Comparison of ENCODE assay signal across 19 mouse cellular contexts in genomic region chr14:26583645-26584044, GRCm38 (mm10). TPM values are rescaled to one million over a fixed set of nuclear protein-coding genes. Genes with fewer than 3 reads are reported as not detected.
A peak's percentile ranks its signal among the peaks of the same experiment; 100 is the strongest.
DNase-seq lines count a peak whose midpoint lies in the region; ATAC-seq and TF ChIP-seq lines count a peak whose summit lies in the region.
"Had no signal": no experiment of that assay in that cellular context is flagged by ENCODE, and none has a peak within 500 bp of the region (broad histone marks: within the 10 kb centered on the region; RNA-seq: fewer than 3 reads in every experiment).

No protein-coding gene starts in this region.

- peaks cover 62% of the 10 kb centered on the region for H3K4me1 ChIP-seq in liver, embryonic 13.5 days (replicated peaks)
- H3K4me1 ChIP-seq in ES-E14 (ENCODE audit: control insufficient read depth in 2 of 2, insufficient read depth in 2 of 2, low read length in 2 of 2, poor library complexity in 1 of 2): no peaks in the 10 kb centered on the region; a peak in 3 of 4 replicates
- peaks cover 14 to 22% of the 10 kb centered on the region in 2 experiments for H3K4me1 ChIP-seq in MEL (ENCODE audit: control insufficient read depth in 1 of 2, insufficient read depth in 2 of 2, low read length in 2 of 2)

- TF ChIP-seq CTCF in MEL (IDR thresholded peaks at IDR 0.05 in 2 of 3, conservative IDR thresholded peaks at IDR 0.05 in 1 of 3; ENCODE audit: control insufficient read depth in 1 of 3, insufficient read depth in 1 of 3, low read depth in 2 of 3, low read length in 3 of 3, poor library complexity in 1 of 3, severe bottlenecking in 1 of 3): no peak

- DNase-seq in liver, embryonic 13.5 days: no peak
- DNase-seq in liver (no peak), ES-E14 (ENCODE audit: low read depth, low spot score) (no peak), MEL (ENCODE audit: low read depth, low spot score) (no peak)
- no peak for DNase-seq in spleen, postnatal 10 days (ENCODE audit: low spot score in 2 of 2)
- no peak for DNase-seq in adrenal gland, postnatal 10 days
- DNase-seq: adrenal gland, adult 2 months; adrenal gland, postnatal 14 days; adrenal gland, postnatal 36 days; cerebellum, adult 11-12 months; cerebellum, adult 2 months; cerebellum, adult 9-10 months; cerebellum, postnatal 10 days; cerebellum, postnatal 25 days; forebrain, postnatal 0 days had no signal

- peaks cover 10% of the 10 kb centered on the region for H3K36me3 ChIP-seq in liver, embryonic 13.5 days
- H3K36me3 ChIP-seq in ES-E14 (ENCODE audit: control insufficient read depth, insufficient read depth, low read length, poor library complexity, severe bottlenecking): no peaks in the 10 kb centered on the region
- H3K36me3 ChIP-seq in MEL (ENCODE audit: control insufficient read depth in 1 of 2, insufficient read depth in 2 of 2, low read length in 2 of 2): peaks cover 0 to 28% of the 10 kb centered on the region in 2 experiments; a peak in 3 of 4 replicates
- H3K36me3 ChIP-seq: forebrain, embryonic 15.5 days had no signal

- TF ChIP-seq RAD21 in MEL (IDR thresholded peaks at IDR 0.05; ENCODE audit: low read depth, low read length): no peak

- no peaks in the 10 kb centered on the region for H3K27me3 ChIP-seq in liver, embryonic 13.5 days
- no peaks in the 10 kb centered on the region for H3K27me3 ChIP-seq in MEL (ENCODE audit: control insufficient read depth in 1 of 2, insufficient read depth in 2 of 2, low read length in 2 of 2)
- H3K27me3 ChIP-seq: embryonic facial prominence, embryonic 12.5 days; forebrain, embryonic 13.5 days; forebrain, embryonic 15.5 days had no signal

- no peaks in the 10 kb centered on the region for H3K9me3 ChIP-seq in liver, embryonic 13.5 days (replicated peaks)
- no peaks in the 10 kb centered on the region for H3K9me3 ChIP-seq in ES-E14 (ENCODE audit: control insufficient read depth, insufficient read depth, low read depth, low read length)
- no peaks in the 10 kb centered on the region for H3K9me3 ChIP-seq in MEL (replicated peaks; ENCODE audit: insufficient read depth, low read length)
- H3K9me3 ChIP-seq: embryonic facial prominence, embryonic 10.5 days; embryonic facial prominence, embryonic 12.5 days; forebrain, embryonic 13.5 days; forebrain, embryonic 15.5 days had no signal

- H3K27ac ChIP-seq in liver, embryonic 13.5 days: peak overlapping the region; percentile 53; the same call in 1 of the 2 replicates
- no peak overlapping the region for H3K27ac ChIP-seq in ES-E14 (ENCODE audit: insufficient read depth, low read depth, low read length, poor library complexity, severe bottlenecking)
- H3K27ac ChIP-seq in MEL (ENCODE audit: control insufficient read depth, low read depth, low read length): no peak overlapping the region
- H3K27ac ChIP-seq: embryonic facial prominence, embryonic 10.5 days; embryonic facial prominence, embryonic 12.5 days; forebrain, embryonic 13.5 days; forebrain, embryonic 15.5 days had no signal

- WGBS in liver, embryonic 13.5 days (ENCODE audit: insufficient replicate concordance): 79% methylated on average over 3 of the region's 3 CpGs

- H3K4me3 ChIP-seq in liver, embryonic 13.5 days (replicated peaks): no peak overlapping the region
- H3K4me3 ChIP-seq in ES-E14 (ENCODE audit: insufficient read depth in 1 of 2, low read depth in 1 of 2, low read length in 2 of 2, poor library complexity in 1 of 2, severe bottlenecking in 1 of 2) (no peak overlapping the region), MEL (ENCODE audit: control insufficient read depth in 1 of 2, insufficient read depth in 1 of 2, low read depth in 2 of 2, low read length in 2 of 2) (no peak overlapping the region)
- H3K4me3 ChIP-seq: embryonic facial prominence, embryonic 10.5 days; embryonic facial prominence, embryonic 12.5 days; forebrain, embryonic 13.5 days; forebrain, embryonic 15.5 days had no signal

- H3K9ac ChIP-seq in liver, embryonic 13.5 days: no peak overlapping the region
- no peak overlapping the region for H3K9ac ChIP-seq in ES-E14 (ENCODE audit: insufficient read depth, low read depth, low read length, poor library complexity, severe bottlenecking)
- H3K9ac ChIP-seq in MEL (ENCODE audit: control insufficient read depth, low read depth, low read length, poor library complexity, severe bottlenecking): no peak overlapping the region
- H3K9ac ChIP-seq: embryonic facial prominence, embryonic 12.5 days; forebrain, embryonic 13.5 days; forebrain, embryonic 15.5 days; forebrain, postnatal 0 days had no signal

- in situ Hi-C loops in ES-E14 (cut with MboI; ENCODE audit: low sequenced_read_pairs in 2 of 2, unreplicated experiment in 2 of 2): no loop called here

- H3K79me2 ChIP-seq in MEL (ENCODE audit: control insufficient read depth, insufficient read depth, low read length, poor library complexity): peaks cover 24% of the 10 kb centered on the region

- no peak for TF ChIP-seq EP300 in MEL (IDR thresholded peaks at IDR 0.05; ENCODE audit: low read depth in 1 of 2, low read length in 2 of 2)

- no peak for ATAC-seq in liver, embryonic 13.5 days (ENCODE audit: low read depth)
- ATAC-seq: forebrain, embryonic 13.5 days; forebrain, embryonic 15.5 days; forebrain, postnatal 0 days had no signal

- no peak for TF ChIP-seq POLR2A in MEL (IDR thresholded peaks at IDR 0.05; ENCODE audit: control insufficient read depth in 1 of 2, insufficient read depth in 1 of 2, low read depth in 1 of 2, low read length in 2 of 2, poor library complexity in 1 of 2)

- H3K4me2 ChIP-seq in liver, embryonic 13.5 days: no peak overlapping the region
- H3K4me2 ChIP-seq: embryonic facial prominence, embryonic 12.5 days; forebrain, embryonic 13.5 days; forebrain, embryonic 15.5 days had no signal

TF ChIP-seq in ES-E14, 5 proteins besides CTCF, POLR2A, EP300 and RAD21:
- no peak for TF ChIP-seq ZC3H11A (IDR thresholded peaks at IDR 0.05; ENCODE audit: borderline replicate concordance, low read depth, low read length)
- TF ChIP-seq MAFK (IDR thresholded peaks at IDR 0.05; ENCODE audit: insufficient read depth, low read depth, low read length): peak; percentile 98

TF ChIP-seq in MEL, 35 proteins besides CTCF, POLR2A, EP300 and RAD21:
- peak; percentile 96 for TF ChIP-seq MAFK (IDR thresholded peaks at IDR 0.05; ENCODE audit: borderline replicate concordance, low read depth, low read length)
- TF ChIP-seq MYB (IDR thresholded peaks at IDR 0.05; ENCODE audit: low read depth, low read length): no peak
- no peak for TF ChIP-seq MYC (IDR thresholded peaks at IDR 0.05; ENCODE audit: low read depth, low read length)
- TF ChIP-seq ELF1 (IDR thresholded peaks at IDR 0.05; ENCODE audit: low read depth, low read length): no peak
- no peak for TF ChIP-seq SMC3 (IDR thresholded peaks at IDR 0.05; ENCODE audit: low read depth, low read length)
- TF ChIP-seq USF1 (IDR thresholded peaks at IDR 0.05; ENCODE audit: low read depth, low read length): peak; percentile 60

RNA-seq across cellular contexts. Expression of gene Dennd6a, which starts 10.0 kb away (rescaled TPM):
- 12.4 and 14.4 TPM in 2 replicates for polyA plus RNA-seq in liver, embryonic 13.5 days (2015; fragmentation: Nextera tagmentation; extraction: Ambion mirVana)
- 19.9 and 22.4 TPM in 2 replicates for total RNA-seq in ES-E14 (2012; rRNA removed)
- total RNA-seq in MEL (2012; rRNA removed): 13.1 and 14.6 TPM in 2 replicates
- 10 to 100 TPM; 13.6 to 40.0 TPM for polyA plus RNA-seq in MEL (2012; ENCODE audit: insufficient read depth in 1 of 2, insufficient read length in 2 of 2, low read depth in 1 of 2, low replicate concordance in 2 of 2, missing spikeins in 1 of 2)
- total RNA-seq in adrenal gland, postnatal 10 days (2021): 10 to 100 TPM; 31.8 to 36.1 TPM

RNA-seq across cellular contexts. Expression of gene Slmap, which starts 48.9 kb away (rescaled TPM):
- polyA plus RNA-seq in liver, embryonic 13.5 days (2015; fragmentation: Nextera tagmentation; extraction: Ambion mirVana): 10.2 and 12.1 TPM in 2 replicates
- total RNA-seq in ES-E14 (2012; rRNA removed) (45.0 and 45.2 TPM in 2 replicates), MEL (2012; rRNA removed) (21.4 and 23.7 TPM in 2 replicates)
- 10 to 100 TPM in 1 of 2 experiments, not detected in 1; 41.9 TPM for polyA plus RNA-seq in MEL (2012; ENCODE audit: insufficient read depth in 1 of 2, insufficient read length in 2 of 2, low read depth in 1 of 2, low replicate concordance in 2 of 2, missing spikeins in 1 of 2)
- 100 to 1,000 TPM in 1 of 2 experiments, 10 to 100 TPM in 1; 96.7 to 114 TPM for total RNA-seq in adrenal gland, postnatal 10 days (2021)

RNA-seq across cellular contexts. Expression of gene Arf4, which starts 54.2 kb away (rescaled TPM):
- 160 and 203 TPM in 2 replicates for polyA plus RNA-seq in liver, embryonic 13.5 days (2015; fragmentation: Nextera tagmentation; extraction: Ambion mirVana)
- 51.1 and 80.5 TPM in 2 replicates for total RNA-seq in ES-E14 (2012; rRNA removed)
- 50.9 and 51.5 TPM in 2 replicates for total RNA-seq in MEL (2012; rRNA removed)
- 10 to 100 TPM in 1 of 2 experiments, not detected in 1; 87.6 TPM for polyA plus RNA-seq in MEL (2012; ENCODE audit: insufficient read depth in 1 of 2, insufficient read length in 2 of 2, low read depth in 1 of 2, low replicate concordance in 2 of 2, missing spikeins in 1 of 2)
- 100 to 1,000 TPM; 168 to 191 TPM for total RNA-seq in adrenal gland, postnatal 10 days (2021)
